Mouse (Mus musculus): Measurements from ENCODE around the gene Oxsr1. TPM values are rescaled to one million over a fixed set of nuclear protein-coding genes. Genes with fewer than 3 reads are reported as not detected.
A peak's percentile ranks its signal among the peaks of the same experiment; 100 is the strongest.

The Oxsr1 gene
- total and polyA plus RNA-seq, 2 experiments from 2014 or later, result 9.6 to 41.0 TPM

DNA sequence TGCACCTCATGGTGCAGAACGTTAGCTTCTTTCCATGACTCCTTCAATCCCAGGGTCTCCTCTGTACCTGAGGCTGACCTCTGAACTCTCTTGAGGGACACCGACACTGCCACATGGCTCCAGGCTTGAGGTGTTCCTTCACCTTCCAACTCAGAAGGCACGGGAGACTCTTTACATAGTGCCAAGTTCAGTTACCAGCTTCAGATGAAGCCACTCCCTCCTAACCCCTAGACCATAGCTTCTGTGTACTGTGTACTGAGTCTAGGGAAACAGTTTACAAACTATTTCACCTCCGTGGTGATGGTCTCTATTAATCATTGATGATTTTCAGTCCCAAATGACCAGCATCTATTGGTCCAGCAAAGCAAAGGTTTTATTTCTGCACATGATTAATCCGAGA is 120.6 kb downstream of the Oxsr1 start:
- H3K27ac ChIP-seq, result no peak overlapping the region
- no peaks in the 10 kb centered on the region for H3K36me3 ChIP-seq (ENCODE audit: insufficient read depth, low read length)
- ATAC-seq (no peak), DNase-seq (ENCODE audit: low spot score) (no peak)
- H3K4me2 ChIP-seq (ENCODE audit: low read depth, low read length), result no peak overlapping the region
- H3K4me1 ChIP-seq (ENCODE audit: insufficient read depth, low read length), result no peaks in the 10 kb centered on the region
- 88% methylated on average over 5 of the region's 5 CpGs for WGBS
- H3K9me3 ChIP-seq (ENCODE audit: low read length), result no peaks in the 10 kb centered on the region
- H3K9ac ChIP-seq (replicated peaks; ENCODE audit: low read length), result no peak overlapping the region
- TF ChIP-seq CTCF (IDR thresholded peaks at IDR 0.05; ENCODE audit: low read depth), result no peak
- H3K4me3 ChIP-seq (ENCODE audit: low read length), result no peak overlapping the region
- H3K27me3 ChIP-seq (ENCODE audit: insufficient read depth, low read length), result no peaks in the 10 kb centered on the region

DNA sequence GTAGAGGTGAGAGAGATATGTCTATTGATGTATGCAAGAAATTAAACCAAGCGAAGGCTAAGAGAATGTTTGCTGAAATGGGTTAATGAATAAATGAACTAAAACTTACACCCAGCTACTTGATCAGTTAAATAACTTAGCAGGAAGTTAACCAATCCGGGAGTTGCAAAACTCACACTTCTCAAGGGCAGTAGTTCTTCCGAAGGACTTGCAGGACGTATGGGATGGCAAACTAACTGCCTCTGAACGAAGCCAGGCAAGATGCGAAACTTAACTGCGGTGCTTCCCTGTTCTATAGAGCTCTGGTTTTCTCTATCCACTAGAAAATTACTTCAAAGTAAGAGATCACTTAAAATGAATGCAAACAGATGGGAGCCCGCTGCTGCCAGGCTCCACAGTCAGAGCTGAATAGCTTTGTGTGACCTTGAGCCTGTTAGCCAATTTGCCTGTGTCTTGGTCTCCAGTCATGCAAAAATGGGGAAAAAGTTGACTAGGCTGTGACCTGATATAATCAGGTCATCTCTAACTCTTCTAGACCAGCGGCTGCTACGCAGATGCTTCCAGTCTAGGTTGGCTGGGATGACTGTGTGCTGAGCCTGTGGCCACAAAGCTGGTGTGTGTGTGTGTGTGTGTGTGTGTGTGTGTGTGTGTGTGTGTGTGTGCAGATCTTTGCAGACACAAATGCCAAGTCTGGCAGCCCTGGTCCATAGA is 122.9 kb downstream of the Oxsr1 start:
- Histone ChIP-seq H3K4me3 (ENCODE audit: low read length) (no peak overlapping the region), H3K9ac (replicated peaks; ENCODE audit: low read length) (no peak overlapping the region), H3K27ac (no peak overlapping the region), H3K27me3 (ENCODE audit: insufficient read depth, low read length) (no peaks in the 10 kb centered on the region), H3K4me2 (ENCODE audit: low read depth, low read length) (no peak overlapping the region), H3K36me3 (ENCODE audit: insufficient read depth, low read length) (no peaks in the 10 kb centered on the region), H3K4me1 (ENCODE audit: insufficient read depth, low read length) (no peaks in the 10 kb centered on the region), H3K9me3 (ENCODE audit: low read length) (no peaks in the 10 kb centered on the region)
- no peak for TF ChIP-seq CTCF (IDR thresholded peaks at IDR 0.05; ENCODE audit: low read depth)
- no peak for ATAC-seq
- 73% methylated on average over 10 of the region's 10 CpGs for whole genome bisulfite sequencing
- peak; percentile 41 for DNase-seq (ENCODE audit: low spot score)

DNA sequence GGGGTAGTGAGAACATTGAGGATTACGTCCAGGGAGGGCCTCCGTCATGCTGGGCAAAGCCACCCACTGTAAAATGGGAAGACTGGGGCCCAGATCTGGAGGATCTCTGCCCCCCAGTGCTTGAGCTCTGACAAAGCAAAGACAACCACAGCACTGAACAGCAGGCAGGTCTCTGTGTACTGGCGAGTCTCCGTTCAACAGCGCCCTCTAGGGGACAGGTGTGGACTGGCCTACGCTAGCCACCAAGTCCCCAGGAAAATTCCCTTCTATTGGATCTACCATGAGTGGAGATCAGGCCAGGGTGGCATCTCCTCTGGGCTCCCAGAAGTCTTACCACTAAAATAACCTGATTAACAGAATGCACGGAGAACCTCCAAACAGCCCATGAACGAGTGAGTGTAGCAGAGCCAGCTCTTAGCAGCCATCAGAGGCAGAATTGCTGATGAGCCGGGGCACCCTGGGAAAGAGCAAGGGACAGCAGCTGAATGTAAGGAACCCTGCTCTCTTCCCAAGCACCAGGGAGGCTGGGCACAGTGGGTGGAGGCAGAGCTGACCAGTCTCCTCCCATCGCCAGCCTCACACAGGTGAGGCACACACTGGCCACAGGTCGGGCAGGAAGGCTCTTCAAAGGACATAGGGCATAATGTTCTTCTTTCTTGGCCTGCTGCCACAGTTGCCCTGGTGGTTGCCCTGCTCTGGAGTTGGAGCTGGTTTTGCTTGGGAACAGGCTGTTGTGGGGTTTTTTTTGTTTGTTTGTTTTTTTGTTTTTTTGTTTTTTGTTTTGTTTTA is 129.8 kb downstream of the Oxsr1 start:
- DNase-seq (ENCODE audit: low spot score) (peak; percentile 49), ATAC-seq (no peak)
- H3K27ac ChIP-seq, result no peak overlapping the region
- peak; percentile 66 for TF ChIP-seq CTCF (IDR thresholded peaks at IDR 0.05; ENCODE audit: low read depth)
- H3K9me3 ChIP-seq (ENCODE audit: low read length), result no peaks in the 10 kb centered on the region
- no peak overlapping the region for H3K4me3 ChIP-seq (ENCODE audit: low read length)
- H3K9ac ChIP-seq (replicated peaks; ENCODE audit: low read length), result no peak overlapping the region
- no peaks in the 10 kb centered on the region for H3K27me3 ChIP-seq (ENCODE audit: insufficient read depth, low read length)
- no peaks in the 10 kb centered on the region for H3K36me3 ChIP-seq (ENCODE audit: insufficient read depth, low read length)
- H3K4me2 ChIP-seq (ENCODE audit: low read depth, low read length), result no peak overlapping the region
- 38% methylated on average over 11 of the region's 11 CpGs for WGBS
- H3K4me1 ChIP-seq (ENCODE audit: insufficient read depth, low read length), result no peaks in the 10 kb centered on the region

Other genes starting within 250 kb of the Oxsr1 start
- 15.1 and 17.0 TPM in 2 replicates for gene Plcd1, start 228.9 kb downstream of the Oxsr1 start, total RNA-seq (2014; rRNA removed)
- 14.2 and 18.1 TPM in 2 replicates for gene Plcd1, start 228.9 kb downstream of the Oxsr1 start, polyA plus RNA-seq (2015; fragmentation: Nextera tagmentation; extraction: Ambion mirVana)
- gene Dlec1, start 219.9 kb downstream of the Oxsr1 start, total RNA-seq (2014; rRNA removed), result 0.93 and 1.1 TPM in 2 replicates
- gene Dlec1, start 219.9 kb downstream of the Oxsr1 start, polyA plus RNA-seq (2015; fragmentation: Nextera tagmentation; extraction: Ambion mirVana), result 0.95 and 1.4 TPM in 2 replicates
- gene Acaa1b, start 165.3 kb downstream of the Oxsr1 start, total RNA-seq (2014; rRNA removed), result 3.8 and 4.0 TPM in 2 replicates
- gene Acaa1b, start 165.3 kb downstream of the Oxsr1 start, polyA plus RNA-seq (2015; fragmentation: Nextera tagmentation; extraction: Ambion mirVana), result 3.9 and 4.0 TPM in 2 replicates
- not detected in 2 replicates for gene Gm47289, start 163.3 kb downstream of the Oxsr1 start, total RNA-seq (2014; rRNA removed)
- not detected in 2 replicates for gene Gm47289, start 163.3 kb downstream of the Oxsr1 start, polyA plus RNA-seq (2015; fragmentation: Nextera tagmentation; extraction: Ambion mirVana)
- gene Slc22a13, start 113.3 kb downstream of the Oxsr1 start, total RNA-seq (2014; rRNA removed), result not detected in 2 replicates
- gene Slc22a13, start 113.3 kb downstream of the Oxsr1 start, polyA plus RNA-seq (2015; fragmentation: Nextera tagmentation; extraction: Ambion mirVana), result not detected in 2 replicates
- 158 and 180 TPM in 2 replicates for gene Acaa1a, start 17.2 kb upstream of the Oxsr1 start, total RNA-seq (2014; rRNA removed)
- 91.1 and 91.5 TPM in 2 replicates for gene Acaa1a, start 17.2 kb upstream of the Oxsr1 start, polyA plus RNA-seq (2015; fragmentation: Nextera tagmentation; extraction: Ambion mirVana)
- 3.8 and 3.9 TPM in 2 replicates for gene Myd88, start 19.0 kb upstream of the Oxsr1 start, total RNA-seq (2014; rRNA removed)
- 5.2 and 6.1 TPM in 2 replicates for gene Myd88, start 19.0 kb upstream of the Oxsr1 start, polyA plus RNA-seq (2015; fragmentation: Nextera tagmentation; extraction: Ambion mirVana)
- 2.8 and 4.5 TPM in 2 replicates for gene Xylb, start 35.0 kb upstream of the Oxsr1 start, total RNA-seq (2014; rRNA removed)
- gene Xylb, start 35.0 kb upstream of the Oxsr1 start, polyA plus RNA-seq (2015; fragmentation: Nextera tagmentation; extraction: Ambion mirVana), result 3.2 and 3.3 TPM in 2 replicates
- not detected in 2 replicates for gene Slc22a14, start 43.1 kb upstream of the Oxsr1 start, total RNA-seq (2014; rRNA removed)
- gene Slc22a14, start 43.1 kb upstream of the Oxsr1 start, polyA plus RNA-seq (2015; fragmentation: Nextera tagmentation; extraction: Ambion mirVana), result 0.14 TPM in 1 of 2 replicates, not detected in the other
- gene Acvr2b, start 79.7 kb upstream of the Oxsr1 start, total RNA-seq (2014; rRNA removed), result 24.3 and 38.0 TPM in 2 replicates
- 21.8 and 28.2 TPM in 2 replicates for gene Acvr2b, start 79.7 kb upstream of the Oxsr1 start, polyA plus RNA-seq (2015; fragmentation: Nextera tagmentation; extraction: Ambion mirVana)
- gene Exog, start 122.5 kb upstream of the Oxsr1 start, total RNA-seq (2014; rRNA removed), result 16.6 and 19.4 TPM in 2 replicates
- 30.1 and 30.6 TPM in 2 replicates for gene Exog, start 122.5 kb upstream of the Oxsr1 start, polyA plus RNA-seq (2015; fragmentation: Nextera tagmentation; extraction: Ambion mirVana)

Data from hindbrain, postnatal 0 days (tissue).